Mouse (Mus musculus) C2C12 (cell line): ENCODE results near the gene Fiz1.

Source experiments
- CEBPB ChIP-seq: IDR thresholded peaks from one replicate; pipeline ENCODE4 v1.6.1; 2011; ENCODE audit warnings: low read depth, mild to moderate bottlenecking, control low read depth, moderate library complexity
- CTCF ChIP-seq: IDR thresholded peaks from one replicate; pipeline ENCODE4 v1.5.1; 2011; ENCODE audit not compliant: control insufficient read depth, insufficient read depth, insufficient read length
- MAX ChIP-seq: IDR thresholded peaks from one replicate; pipeline ENCODE4 v1.6.1; 2011; ENCODE audit warnings: mild to moderate bottlenecking, control low read depth
- MYOD1 ChIP-seq: IDR thresholded peaks from one replicate; pipeline ENCODE4 v1.6.1; 2011; ENCODE audit warnings: low read depth; ENCODE audit not compliant: control insufficient read depth, insufficient read length
- MYOG ChIP-seq: IDR thresholded peaks from one replicate; pipeline ENCODE4 v1.6.1; 2011; ENCODE audit not compliant: control insufficient read depth, insufficient read length; ENCODE audit errors: extremely low read depth
- USF1 ChIP-seq: IDR thresholded peaks from one replicate; pipeline ENCODE4 v1.6.1; 2011; ENCODE audit warnings: low read depth, mild to moderate bottlenecking, control low read depth, moderate library complexity

GRCm38 (mm10) chr7:5017931-5018330 is 3.4 kb upstream of the Fiz1 start:
- TF ChIP-seq CTCF (no peak), MAX (no peak), USF1 (no peak), MYOG (no peak), CEBPB (no peak), MYOD1 (no peak)
